Mouse (Mus musculus) B cell, adult 62 days (primary cell): ENCODE measurements around the gene Fam117a. TPM values are rescaled to one million over a fixed set of nuclear protein-coding genes. Genes with fewer than 3 reads are reported as not detected.

ENCODE experiments used
- total RNA-seq: library from RNA; stranded (reverse); gene quantifications from 4 replicates; pipeline ENCODE4 v1.2.4, GENCODE M21; 2023

Gene Fam117a
- total RNA-seq: 56.1 to 70.4 TPM (median 63.3 TPM) in 4 replicates

DNA sequence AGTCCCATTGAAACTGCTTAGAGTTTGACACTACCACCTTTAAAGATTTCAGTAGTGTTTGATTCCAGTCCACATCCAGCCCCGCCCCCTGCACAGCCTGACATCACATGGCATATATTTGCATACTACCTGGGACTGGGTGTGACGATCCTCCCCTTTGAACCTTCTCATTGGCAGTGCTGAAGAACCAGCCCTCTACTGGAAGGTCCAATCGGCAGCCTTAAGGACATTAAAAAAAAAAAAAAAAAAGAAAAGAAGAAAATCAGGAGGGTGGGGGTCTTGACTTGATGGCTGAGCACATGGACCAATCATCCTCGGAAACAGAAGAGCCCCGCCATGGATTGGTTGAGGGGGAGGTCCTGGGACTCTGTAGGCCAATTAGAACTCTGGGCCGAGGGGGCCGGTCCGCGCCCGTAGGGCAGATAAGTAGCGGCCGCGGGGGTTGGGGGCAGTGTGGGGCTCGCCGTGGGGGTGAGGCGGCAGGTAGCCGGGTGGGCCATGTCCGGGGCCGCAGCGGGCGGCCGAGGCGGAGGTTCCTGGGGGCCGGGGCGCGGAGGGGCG lies at the start of gene Fam117a:
Fam117a (plus strand) TSS at position 451 of the 561 bp plus-strand sequence.

DNA sequence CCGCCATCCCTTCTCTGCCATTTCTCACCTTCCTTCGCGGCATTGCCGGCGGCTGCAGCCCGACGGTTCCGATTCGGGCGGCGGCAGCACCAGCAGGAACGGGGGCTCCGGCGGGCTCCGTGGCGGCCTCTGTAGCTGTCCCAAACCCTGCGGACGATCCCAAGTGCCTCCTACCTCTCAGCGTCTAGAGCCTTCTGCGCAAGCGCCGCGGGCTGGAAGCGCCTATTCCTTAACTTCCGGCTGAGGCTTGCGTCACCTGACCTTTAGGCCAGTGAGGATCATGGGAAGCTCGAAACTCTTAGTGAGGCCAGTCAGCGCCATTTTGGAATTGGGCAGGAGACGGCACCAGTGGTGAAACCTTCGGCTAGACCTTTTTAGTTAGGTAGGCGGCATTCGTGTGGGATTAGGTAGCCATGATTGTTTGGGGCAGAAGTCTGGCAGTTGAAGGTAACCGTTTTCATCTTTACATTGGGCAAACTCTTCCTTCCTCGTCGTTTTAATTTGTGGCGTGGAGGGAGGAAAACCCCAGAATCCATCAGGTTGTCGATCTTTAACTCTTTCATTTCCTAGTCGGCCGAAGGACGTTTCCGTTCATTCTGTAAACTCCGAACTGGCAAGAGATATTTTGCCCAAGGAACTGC lies 26.7 kb upstream of the Fam117a start, which contains the start of gene Kat7:
Kat7 (minus strand) TSS at position 240 of the 641 bp plus-strand sequence.

DNA sequence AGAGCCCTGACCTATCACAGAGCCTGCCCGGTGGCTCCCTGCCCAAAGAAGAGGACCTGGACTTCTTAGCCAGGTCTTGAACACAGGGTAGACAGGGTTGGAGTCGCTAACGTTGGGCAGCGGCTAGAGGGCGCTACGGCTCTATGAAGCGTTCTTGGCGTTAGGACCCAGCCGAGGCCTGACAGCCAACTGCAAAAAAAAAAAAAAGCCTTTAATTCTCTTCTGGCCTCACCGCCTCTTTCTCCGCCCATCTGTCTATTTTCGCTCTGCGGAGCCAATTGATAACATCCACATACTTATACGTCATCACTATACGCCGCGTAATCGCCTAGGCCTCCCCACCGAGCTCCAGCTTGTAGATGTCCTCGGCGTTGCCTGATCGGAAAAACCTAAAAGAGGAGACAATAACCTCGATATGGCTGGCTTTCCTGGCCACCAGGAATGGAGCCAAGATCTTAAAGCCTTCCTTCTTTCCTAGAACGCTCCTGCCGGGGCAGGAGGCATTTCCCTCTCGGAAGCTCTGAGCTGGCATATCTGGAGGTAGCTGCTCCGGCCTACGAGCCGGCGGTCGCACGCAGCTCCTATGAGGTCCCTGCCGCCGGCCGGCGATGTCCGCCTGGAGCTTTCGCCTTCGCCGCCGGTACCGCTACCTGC lies 47.6 kb downstream of the Fam117a start, which contains the start of gene Slc35b1:
Slc35b1 (plus strand) TSS at position 374 of the 654 bp plus-strand sequence.

DNA sequence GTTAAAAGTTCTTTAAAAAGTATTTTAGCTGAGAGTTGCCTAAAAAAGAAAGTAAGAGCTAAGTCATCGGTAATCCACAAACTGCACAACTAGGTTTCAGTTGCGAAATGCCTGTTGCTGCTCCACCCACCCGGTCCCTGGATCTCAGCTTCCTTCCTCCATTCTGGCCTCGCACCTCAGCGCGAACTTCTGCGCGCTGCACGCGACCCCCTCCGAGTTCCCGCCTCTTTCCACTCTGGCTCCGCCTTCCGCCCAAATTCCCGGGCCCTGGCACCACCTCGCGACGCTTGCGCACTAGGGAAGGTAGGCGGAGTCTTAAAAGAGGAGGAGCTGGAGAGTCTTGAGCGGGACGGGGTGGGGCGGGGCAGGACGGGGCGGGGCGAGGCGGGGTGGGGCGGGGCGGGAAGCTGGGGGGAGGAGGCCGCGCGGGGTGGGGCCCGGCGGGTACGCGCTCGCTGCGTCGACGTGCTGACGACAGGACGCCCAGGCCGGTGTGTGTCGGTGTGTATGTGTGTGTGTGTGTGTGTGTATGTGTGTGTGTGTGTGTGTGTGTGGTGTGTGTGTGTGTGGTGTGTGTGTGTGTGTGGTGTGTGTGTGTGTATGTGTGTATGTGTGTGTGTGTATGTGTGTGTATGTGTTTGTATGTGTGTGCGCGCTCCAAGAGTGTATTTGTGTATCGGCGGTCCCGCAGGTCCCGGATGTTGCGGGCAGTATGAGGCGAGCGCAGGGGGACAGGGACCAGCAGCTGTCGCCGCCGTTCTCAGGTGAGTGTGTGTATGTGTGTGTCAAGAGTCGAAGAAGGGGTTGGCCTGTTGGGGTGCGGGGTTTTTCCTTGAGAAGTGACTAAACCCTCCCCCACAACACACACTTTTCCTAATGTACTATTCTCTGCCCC lies 77.1 kb downstream of the Fam117a start, which contains the start of gene Spop:
Spop (plus strand) TSS at position 440 of the 895 bp plus-strand sequence.

Other genes with a start within 250 kb of the Fam117a start
- not detected in 4 replicates for gene Dlx3, start 216.9 kb upstream of the Fam117a start, total RNA-seq
- gene Dlx4, start 190.8 kb upstream of the Fam117a start, total RNA-seq: not detected in 4 replicates
- 0.63 to 1.3 TPM (median 0.98 TPM) in 4 replicates for gene Tac4, start 75.5 kb upstream of the Fam117a start, total RNA-seq
- 115 to 133 TPM (median 124 TPM) in 4 replicates for gene Kat7, start 26.8 kb upstream of the Fam117a start, total RNA-seq
- gene Slc35b1, start 47.7 kb downstream of the Fam117a start, total RNA-seq: 64.8 to 73.8 TPM (median 71.9 TPM) in 4 replicates
- gene Spop, start 77.1 kb downstream of the Fam117a start, total RNA-seq: 106 to 124 TPM (median 112 TPM) in 4 replicates
- gene Nxph3, start 177.6 kb downstream of the Fam117a start, total RNA-seq: not detected in 4 replicates